Mouse (Mus musculus): ENCODE results near the gene Mtx1. TPM values are rescaled to one million over a fixed set of nuclear protein-coding genes. Genes with fewer than 3 reads are reported as not detected.

Gene Mtx1
- total RNA-seq, 2 experiments from 2014 or later, result 92.8 to 109 TPM

- DNase-seq (ENCODE audit: low spot score in 2 of 2), result peak; percentile 41
These were observed 67.7 kb downstream of the Mtx1 start for GRCm38 (mm10) chr3:89159211-89159610.

Small RNA genes lying within 50 kb of the gene (microRNA-seq; reads per million reads assigned to microRNA genes)
- 6,307 to 8,460 reads per million in 2 experiments for gene Mir92b

Other genes starting within 250 kb of the Mtx1 start
- gene Rusc1, start 133.8 kb downstream of the Mtx1 start, total RNA-seq (2021), result 100 to 1,000 TPM; 164 to 173 TPM
- gene Gm43738, start 126.0 kb downstream of the Mtx1 start, total RNA-seq (2021), result under 1 TPM in 1 of 2 experiments, not detected in 1; 0.18 TPM
- 100 to 1,000 TPM; 159 to 162 TPM for gene Fdps, start 125.1 kb downstream of the Mtx1 start, total RNA-seq (2021)
- under 1 TPM; 0.22 to 0.48 TPM for gene Pklr, start 90.9 kb downstream of the Mtx1 start, total RNA-seq (2021)
- gene Hcn3, start 66.9 kb downstream of the Mtx1 start, total RNA-seq (2021), result 10 to 100 TPM; 30.9 to 35.1 TPM
- 10 to 100 TPM; 52.0 to 55.9 TPM for gene Clk2, start 62.3 kb downstream of the Mtx1 start, total RNA-seq (2021)
- 10 to 100 TPM; 79.4 to 79.6 TPM for gene Scamp3, start 49.6 kb downstream of the Mtx1 start, total RNA-seq (2021)
- gene Fam189b, start 43.9 kb downstream of the Mtx1 start, total RNA-seq (2021), result 10 to 100 TPM; 65.8 to 69.5 TPM
- 10 to 100 TPM; 57.9 to 58.7 TPM for gene Gba, start 24.2 kb downstream of the Mtx1 start, total RNA-seq (2021)
- gene Thbs3, start 11.9 kb downstream of the Mtx1 start, total RNA-seq (2021), result 10 to 100 TPM; 45.2 to 48.4 TPM
- under 1 TPM; 0.66 to 0.89 TPM for gene Muc1, start 2.0 kb upstream of the Mtx1 start, total RNA-seq (2021)
- 10 to 100 TPM; 72.8 to 95.1 TPM for gene Krtcap2, start 18.9 kb upstream of the Mtx1 start, total RNA-seq (2021)
- gene Trim46, start 19.2 kb upstream of the Mtx1 start, total RNA-seq (2021), result 100 to 1,000 TPM; 101 to 112 TPM
- gene Dpm3, start 32.3 kb upstream of the Mtx1 start, total RNA-seq (2021), result 10 to 100 TPM; 53.3 to 66.3 TPM
- gene Slc50a1, start 43.5 kb upstream of the Mtx1 start, total RNA-seq (2021), result 10 to 100 TPM; 27.6 to 29.8 TPM
- 1 to 10 TPM; 6.4 to 7.2 TPM for gene Efna1, start 54.1 kb upstream of the Mtx1 start, total RNA-seq (2021)
- 10 to 100 TPM; 59.9 to 63.1 TPM for gene Efna3, start 95.9 kb upstream of the Mtx1 start, total RNA-seq (2021)
- 1 to 10 TPM; 2.7 to 3.4 TPM for gene Efna4, start 110.9 kb upstream of the Mtx1 start, total RNA-seq (2021)
- gene Adam15, start 122.9 kb upstream of the Mtx1 start, total RNA-seq (2021), result 100 to 1,000 TPM; 102 to 105 TPM
- gene Dcst2, start 134.9 kb upstream of the Mtx1 start, total RNA-seq (2021), result under 1 TPM; 0.51 to 0.71 TPM
- gene Dcst1, start 138.2 kb upstream of the Mtx1 start, total RNA-seq (2021), result under 1 TPM in 1 of 2 experiments, not detected in 1; 0.59 TPM
- 1 to 10 TPM; 6.6 to 8.7 TPM for gene Zbtb7b, start 167.7 kb upstream of the Mtx1 start, total RNA-seq (2021)
- 1 to 10 TPM in 1 of 2 experiments, not detected in 1; 3.5 TPM for gene Lenep, start 175.7 kb upstream of the Mtx1 start, total RNA-seq (2021)
- gene Flad1, start 184.8 kb upstream of the Mtx1 start, total RNA-seq (2021), result 10 to 100 TPM; 28.8 to 33.6 TPM
- gene Cks1b, start 191.3 kb upstream of the Mtx1 start, total RNA-seq (2021), result 10 to 100 TPM in 1 of 2 experiments, 1 to 10 TPM in 1; 9.8 to 10.9 TPM
- gene Shc1, start 191.4 kb upstream of the Mtx1 start, total RNA-seq (2021), result 10 to 100 TPM; 14.7 to 15.1 TPM
- gene Pygo2, start 203.1 kb upstream of the Mtx1 start, total RNA-seq (2021), result 10 to 100 TPM; 48.5 to 52.3 TPM
- 10 to 100 TPM; 43.3 to 45.2 TPM for gene Pbxip1, start 209.6 kb upstream of the Mtx1 start, total RNA-seq (2021)
- 10 to 100 TPM; 44.0 to 46.9 TPM for gene Pmvk, start 227.5 kb upstream of the Mtx1 start, total RNA-seq (2021)

All from layer of hippocampus, postnatal 10 days (tissue).